Mouse (Mus musculus): Measurements from ENCODE around the gene Slco1a6. TPM values are rescaled to one million over a fixed set of nuclear protein-coding genes. Genes with fewer than 3 reads are reported as not detected.
"Not testable (repeated sequence)": the region's sequence is repeated elsewhere in the genome, so short reads cannot be mapped to it uniquely, and the experiment has no call there.

Slco1a6 gene
- total RNA-seq (2021) = not detected
- long read RNA-seq, experiment 1 = 0 reads
- long read RNA-seq, experiment 2 = 0 reads

- no peak for DNase-seq (ENCODE audit: low spot score in 2 of 2)
- Histone ChIP-seq H3K27ac (no peak within 1 kb of the TSS), H3K4me3 (no peak within 1 kb of the TSS)
- no peak for TF ChIP-seq CTCF (conservative IDR thresholded peaks at IDR 0.05)
These were observed at the start of gene Slco1a6 for GRCm38 (mm10) chr6:142208421-142208820. Gene Slco1a6, minus strand, starts transcription at chr6:142208521.

- not testable (repeated sequence) for H3K27ac ChIP-seq; H3K4me3 ChIP-seq; DNase-seq (ENCODE audit: low spot score in 2 of 2)
These were observed 42.5 kb upstream of the Slco1a6 start for GRCm38 (mm10) chr6:142250738-142251307.

- Histone ChIP-seq H3K4me3 (no peak overlapping the region), H3K27ac (no peak overlapping the region)
- DNase-seq (ENCODE audit: low spot score in 2 of 2) = no peak
- TF ChIP-seq CTCF (conservative IDR thresholded peaks at IDR 0.05) = no peak
These were observed 36.7 kb upstream of the Slco1a6 start for GRCm38 (mm10) chr6:142245065-142245464.

- H3K27ac ChIP-seq = no peak overlapping the region
- no peak overlapping the region for H3K4me3 ChIP-seq
- DNase-seq (ENCODE audit: low spot score in 2 of 2) = no peak
- TF ChIP-seq CTCF (conservative IDR thresholded peaks at IDR 0.05) = no peak
These were observed 31.1 kb upstream of the Slco1a6 start for GRCm38 (mm10) chr6:142239468-142239867.

- no peak for DNase-seq (ENCODE audit: low spot score in 2 of 2)
- Histone ChIP-seq H3K4me3 (no peak overlapping the region), H3K27ac (no peak overlapping the region)
- no peak for TF ChIP-seq CTCF (conservative IDR thresholded peaks at IDR 0.05)
These were observed 11.8 kb upstream of the Slco1a6 start for GRCm38 (mm10) chr6:142220138-142220537.

- Histone ChIP-seq H3K4me3 (no peak overlapping the region), H3K27ac (no peak overlapping the region)
- no peak for DNase-seq (ENCODE audit: low spot score in 2 of 2)
- TF ChIP-seq CTCF (conservative IDR thresholded peaks at IDR 0.05) = no peak
These were observed 3.5 kb upstream of the Slco1a6 start for GRCm38 (mm10) chr6:142211821-142212220.

- no peak overlapping the region for H3K4me3 ChIP-seq
- no peak overlapping the region for H3K27ac ChIP-seq
- no peak for DNase-seq (ENCODE audit: low spot score in 2 of 2)
- no peak for TF ChIP-seq CTCF (conservative IDR thresholded peaks at IDR 0.05)
These were observed 1.4 kb upstream of the Slco1a6 start for GRCm38 (mm10) chr6:142209749-142210148.

- DNase-seq (ENCODE audit: low spot score in 2 of 2) = no peak
- no peak overlapping the region for H3K27ac ChIP-seq
- TF ChIP-seq CTCF (conservative IDR thresholded peaks at IDR 0.05) = no peak
- H3K4me3 ChIP-seq = no peak overlapping the region
These were observed 7.8 kb downstream of the Slco1a6 start for GRCm38 (mm10) chr6:142200524-142200923.

- Histone ChIP-seq H3K4me3 (no peak overlapping the region), H3K27ac (no peak overlapping the region)
- DNase-seq (ENCODE audit: low spot score in 2 of 2) = no peak
- TF ChIP-seq CTCF (conservative IDR thresholded peaks at IDR 0.05) = no peak
These were observed 14.1 kb downstream of the Slco1a6 start for GRCm38 (mm10) chr6:142194245-142194644.

GRCm38 (mm10) chr6:142191962-142192361 lies 16.4 kb downstream of the Slco1a6 start:
- no peak overlapping the region for H3K27ac ChIP-seq
- TF ChIP-seq CTCF (conservative IDR thresholded peaks at IDR 0.05) = no peak

GRCm38 (mm10) chr6:142187426-142187825 lies 20.9 kb downstream of the Slco1a6 start:
- Histone ChIP-seq H3K27ac (no peak overlapping the region), H3K4me3 (no peak overlapping the region)
- TF ChIP-seq CTCF (conservative IDR thresholded peaks at IDR 0.05) = no peak
- no peak for DNase-seq (ENCODE audit: low spot score in 2 of 2)

More at GRCm38 (mm10) chr6:142191962-142192361, 16.4 kb downstream of the Slco1a6 start:
- DNase-seq (ENCODE audit: low spot score in 2 of 2) = no peak
- no peak overlapping the region for H3K4me3 ChIP-seq

GRCm38 (mm10) chr6:142185868-142186415 lies 22.4 kb downstream of the Slco1a6 start:
- H3K4me3 ChIP-seq = no peak overlapping the region
- H3K27ac ChIP-seq = no peak overlapping the region
- TF ChIP-seq CTCF (conservative IDR thresholded peaks at IDR 0.05) = no peak
- DNase-seq (ENCODE audit: low spot score in 2 of 2) = no peak

- no peak overlapping the region for H3K27ac ChIP-seq
- no peak overlapping the region for H3K4me3 ChIP-seq
- TF ChIP-seq CTCF (conservative IDR thresholded peaks at IDR 0.05) = no peak
- DNase-seq (ENCODE audit: low spot score in 2 of 2) = no peak
These were observed 44.9 kb downstream of the Slco1a6 start for GRCm38 (mm10) chr6:142163406-142163805.

- Histone ChIP-seq H3K4me3 (no peak overlapping the region), H3K27ac (no peak overlapping the region)
- no peak for DNase-seq (ENCODE audit: low spot score in 2 of 2)
- no peak for TF ChIP-seq CTCF (conservative IDR thresholded peaks at IDR 0.05)
These were observed 47.1 kb downstream of the Slco1a6 start for GRCm38 (mm10) chr6:142161171-142161570.

GRCm38 (mm10) chr6:142154081-142154480 lies 54.2 kb downstream of the Slco1a6 start:
- H3K4me3 ChIP-seq, H3K27ac ChIP-seq: not testable (repeated sequence)
- peak in 1 of 2 experiments; percentile 8 for DNase-seq (ENCODE audit: low spot score in 2 of 2)

Data from layer of hippocampus, adult 2 months (tissue).